Mouse (Mus musculus): ENCODE measurements at regions not wholly inside any gene's neighbourhood (a gene's known extent, or its start where the extent isn't known, plus 50 kb on each side); places are given as distances from the start of the nearest gene placed in this dataset.
"Not testable (repeated sequence)": the region's sequence is repeated elsewhere in the genome, so short reads cannot be mapped to it uniquely, and the experiment has no call there.

- ATAC-seq (replicated peaks; ENCODE audit: poor library complexity, severe bottlenecking) = no peak
Measured at GRCm38 (mm10) chr17:7548456-7548855, 163.2 kb upstream of the Unc93a2 start.

- no peak for ATAC-seq (replicated peaks; ENCODE audit: poor library complexity, severe bottlenecking)
Measured at GRCm38 (mm10) chr17:7538402-7539087, 153.3 kb upstream of the Unc93a2 start.

- no peak for ATAC-seq (replicated peaks; ENCODE audit: poor library complexity, severe bottlenecking)
Measured at GRCm38 (mm10) chr17:7537618-7538266, 152.5 kb upstream of the Unc93a2 start.

DNA sequence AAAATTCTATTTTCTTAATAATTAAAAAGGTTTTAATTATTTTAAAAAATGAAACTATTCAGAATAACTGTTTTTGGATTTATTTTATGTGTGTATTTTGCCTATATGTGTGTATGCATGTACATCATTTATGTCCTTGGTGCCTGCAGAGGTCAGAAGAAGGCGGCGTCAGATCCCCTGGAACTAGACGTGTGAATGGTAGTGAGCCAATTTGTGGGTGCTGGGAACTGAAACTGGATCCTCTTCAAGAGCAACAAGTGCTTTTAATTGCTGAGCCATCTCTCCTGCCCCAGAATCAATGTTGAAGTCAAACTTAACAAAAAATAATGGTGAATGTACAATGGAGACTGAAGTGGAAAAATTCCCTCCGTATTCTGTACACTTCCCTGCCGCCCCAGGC lies 151.9 kb upstream of the Unc93a2 start:
- ATAC-seq (replicated peaks; ENCODE audit: poor library complexity, severe bottlenecking) = no peak

DNA sequence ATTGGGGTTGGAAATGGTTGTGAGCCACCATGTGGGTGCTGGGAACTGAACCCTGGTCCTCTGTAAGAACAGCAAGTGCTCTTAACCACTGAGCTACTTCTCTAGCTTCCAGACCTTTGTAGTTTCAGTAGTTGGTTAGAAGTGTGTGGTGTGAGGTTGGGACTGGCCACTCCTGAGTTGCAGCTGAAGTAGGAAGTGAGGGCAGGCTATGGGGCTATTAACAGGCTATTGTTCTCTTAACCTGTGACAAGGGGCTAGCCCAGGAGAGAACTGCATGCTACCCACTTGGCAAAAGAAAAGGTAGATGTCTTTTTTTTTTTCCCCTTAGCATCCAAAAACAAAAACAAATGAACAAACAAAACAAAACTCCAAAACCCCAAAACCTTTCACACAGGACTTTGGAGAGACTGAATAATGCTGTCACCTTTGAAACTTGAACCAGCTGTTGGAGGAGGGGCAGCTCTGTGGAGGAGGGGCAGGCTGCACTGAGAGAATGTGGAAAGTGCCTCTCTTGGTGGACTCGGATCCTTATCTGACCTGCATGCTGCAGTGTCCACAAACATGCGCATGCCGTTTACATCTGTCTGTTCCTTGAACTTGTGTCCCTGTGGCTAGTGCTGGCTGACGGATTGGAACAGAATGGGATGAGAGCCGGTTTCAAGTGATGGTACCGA lies 149.3 kb upstream of the Unc93a2 start:
- ATAC-seq (replicated peaks; ENCODE audit: poor library complexity, severe bottlenecking) = no peak

GRCm38 (mm10) chr17:7533552-7533951 lies 148.3 kb upstream of the Unc93a2 start:
- no peak for ATAC-seq (replicated peaks; ENCODE audit: poor library complexity, severe bottlenecking)

GRCm38 (mm10) chr17:7532618-7533017 lies 147.4 kb upstream of the Unc93a2 start:
- ATAC-seq (replicated peaks; ENCODE audit: poor library complexity, severe bottlenecking) = no peak

GRCm38 (mm10) chr17:7529304-7529703 lies 144.0 kb upstream of the Unc93a2 start:
- no peak for ATAC-seq (replicated peaks; ENCODE audit: poor library complexity, severe bottlenecking)

- no peak for ATAC-seq (replicated peaks; ENCODE audit: poor library complexity, severe bottlenecking)
Measured at GRCm38 (mm10) chr17:7527681-7528080, 142.4 kb upstream of the Unc93a2 start.

DNA sequence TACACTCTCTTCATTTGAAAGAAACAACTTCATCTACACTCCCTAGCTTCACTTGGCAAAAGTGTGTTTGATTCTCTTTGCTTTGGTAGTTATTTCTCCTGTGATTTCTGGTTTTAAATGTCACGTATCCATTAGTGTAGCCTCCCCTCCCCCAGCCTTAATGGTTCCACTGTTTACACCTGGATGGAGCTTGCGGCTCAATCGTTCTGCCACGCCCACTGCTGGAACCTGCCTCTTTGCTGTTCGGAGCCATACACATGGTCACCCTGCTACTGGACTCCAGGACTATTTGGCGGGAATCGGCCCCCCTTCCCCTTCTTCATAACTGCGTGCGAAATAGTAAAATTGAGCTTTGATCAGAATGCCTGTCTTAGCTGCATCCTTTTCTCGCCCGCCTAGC lies 139.2 kb upstream of the Unc93a2 start:
- ATAC-seq (replicated peaks; ENCODE audit: poor library complexity, severe bottlenecking) = not testable (repeated sequence)

- no peak for ATAC-seq (replicated peaks; ENCODE audit: poor library complexity, severe bottlenecking)
Measured at GRCm38 (mm10) chr17:7521127-7521526, 135.9 kb upstream of the Unc93a2 start.
